Mouse (Mus musculus): ENCODE results near the gene Gm5751.

Gene Gm5751

GRCm38 (mm10) chrX:8873953-8874352 is at the start of gene Gm5751:
Gene Gm5751 (plus strand): TSS chrX:8874253.
- WGBS, result 98% methylated on average over 3 of the region's 4 CpGs

- 88% methylated on average over 1 of the region's 1 CpGs for WGBS
Observed at GRCm38 (mm10) chrX:8843694-8844093, 30.4 kb upstream of the Gm5751 start, which contains the start of gene Gm6592. Gene Gm6592 (plus strand): TSS chrX:8843994.

GRCm38 (mm10) chrX:8852486-8852885 is 21.6 kb upstream of the Gm5751 start:
- 95% methylated on average over 10 of the region's 10 CpGs for WGBS

GRCm38 (mm10) chrX:8864331-8864730 is 9.7 kb upstream of the Gm5751 start:
- 4% methylated on average over 3 of the region's 3 CpGs for WGBS

- 82% methylated on average over 4 of the region's 4 CpGs for WGBS
Observed at GRCm38 (mm10) chrX:8884336-8884735, 10.3 kb downstream of the Gm5751 start.

- 23% methylated on average over 4 of the region's 9 CpGs for WGBS
Observed at GRCm38 (mm10) chrX:8891975-8892342, 17.9 kb downstream of the Gm5751 start.

GRCm38 (mm10) chrX:8892343-8893155 is 18.5 kb downstream of the Gm5751 start, which contains the start of gene B630019K06Rik:
Gene B630019K06Rik (plus strand): TSS chrX:8892382.
- 3% methylated on average over 65 of the region's 95 CpGs for WGBS

- WGBS, result 5% methylated on average over 35 of the region's 42 CpGs
Observed at GRCm38 (mm10) chrX:8893182-8893651, 19.2 kb downstream of the Gm5751 start.

- WGBS, result 70% methylated on average over 4 of the region's 4 CpGs
Observed at GRCm38 (mm10) chrX:8900823-8901222, 26.8 kb downstream of the Gm5751 start.

- WGBS, result 30% methylated on average over 7 of the region's 7 CpGs
Observed at GRCm38 (mm10) chrX:8901906-8902472, 27.9 kb downstream of the Gm5751 start.

- 67% methylated on average over 4 of the region's 4 CpGs for WGBS
Observed at GRCm38 (mm10) chrX:8921080-8921479, 47.0 kb downstream of the Gm5751 start.

- WGBS, result 59% methylated on average over 9 of the region's 9 CpGs
Observed at GRCm38 (mm10) chrX:8921813-8922607, 48.0 kb downstream of the Gm5751 start.

GRCm38 (mm10) chrX:8927308-8927707 is 53.3 kb downstream of the Gm5751 start:
- 41% methylated on average over 4 of the region's 4 CpGs for WGBS
